Mouse (Mus musculus) E14TG2a.4 (cell line): Measurements from ENCODE around the gene Abr.

ENCODE experiments used
- CTCF ChIP-seq: conservative IDR thresholded peaks from 2 replicates; pipeline ENCODE4 v1.5.1; 2014; ENCODE audit warnings: low read length
- NANOG ChIP-seq: IDR thresholded peaks from 2 replicates; pipeline ENCODE4 v1.6.1; 2014; ENCODE audit warnings: borderline replicate concordance, low read length, mixed read lengths

DNA sequence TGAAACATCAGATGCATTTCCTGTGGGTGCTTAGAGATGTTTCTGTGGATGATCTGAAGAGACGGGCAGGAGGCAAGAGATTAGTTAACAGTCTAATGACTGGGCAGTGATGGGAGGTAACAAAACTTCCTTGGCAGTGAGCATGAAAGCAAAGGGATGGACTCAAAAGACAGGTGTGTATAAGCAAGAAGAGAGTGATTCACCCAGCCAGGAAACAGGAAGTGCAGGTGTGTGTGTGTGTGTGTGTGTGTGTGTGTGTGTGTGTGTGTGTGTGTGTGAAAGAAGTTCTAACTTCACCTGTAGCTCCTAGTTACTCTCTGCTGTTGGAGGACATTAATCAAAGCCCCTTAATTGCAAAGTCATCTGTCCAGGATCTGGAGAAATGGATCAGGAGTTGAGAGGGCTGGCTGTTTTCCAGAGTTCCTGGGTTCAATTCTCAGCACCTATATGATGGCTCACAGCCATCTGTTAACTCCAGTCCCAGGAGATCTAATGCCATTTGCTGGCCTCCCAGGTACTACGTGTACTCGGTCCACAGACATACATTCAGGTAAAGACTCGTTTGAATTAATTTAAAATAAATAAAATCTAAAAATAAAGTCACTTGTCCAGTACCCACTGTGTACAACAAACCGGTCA lies 216.4 kb downstream of the Abr start:
- TF ChIP-seq CTCF: no peak
- TF ChIP-seq NANOG: no peak
